Mouse (Mus musculus): Measurements from ENCODE around the gene Stk24. TPM values are rescaled to one million over a fixed set of nuclear protein-coding genes. Genes with fewer than 3 reads are reported as not detected.

Gene Stk24
- polyA plus RNA-seq, 1 experiment from 2014 or later, result 43.8 TPM

GRCm38 (mm10) chr14:121238727-121239126 lies 141.1 kb downstream of the Stk24 start:
- no peaks in the 10 kb centered on the region; the same call in 1 of the 2 replicates for H3K4me1 ChIP-seq
- peaks cover 100% of the 10 kb centered on the region for H3K36me3 ChIP-seq
- no peak overlapping the region for H3K27ac ChIP-seq
- H3K27me3 ChIP-seq (ENCODE audit: low read depth, poor library complexity, severe bottlenecking), result no peaks in the 10 kb centered on the region
- H3K4me3 ChIP-seq, result no peak overlapping the region
- no peaks in the 10 kb centered on the region for H3K9me3 ChIP-seq (replicated peaks)
- 93% methylated on average over 10 of the region's 10 CpGs for WGBS
- DNase-seq (ENCODE audit: low spot score), result no peak

GRCm38 (mm10) chr14:121236736-121237135 lies 143.1 kb downstream of the Stk24 start:
- Histone ChIP-seq H3K27me3 (ENCODE audit: low read depth, poor library complexity, severe bottlenecking) (no peaks in the 10 kb centered on the region), H3K4me1 (no peaks in the 10 kb centered on the region; the same call in 1 of the 2 replicates), H3K36me3 (peaks cover 100% of the 10 kb centered on the region), H3K27ac (no peak overlapping the region), H3K9me3 (replicated peaks) (no peaks in the 10 kb centered on the region), H3K4me3 (no peak overlapping the region)
- no peak for DNase-seq (ENCODE audit: low spot score)
- WGBS, result 94% methylated on average over 4 of the region's 4 CpGs

Other genes starting within 250 kb of the Stk24 start
- gene Slc15a1, start 125.2 kb upstream of the Stk24 start, polyA plus RNA-seq (2016; fragmentation: Nextera tagmentation; extraction: Ambion mirVana), result not detected in 2 replicates